17 mouse cellular contexts compared by ENCODE assay signal in the genomic region with DNA sequence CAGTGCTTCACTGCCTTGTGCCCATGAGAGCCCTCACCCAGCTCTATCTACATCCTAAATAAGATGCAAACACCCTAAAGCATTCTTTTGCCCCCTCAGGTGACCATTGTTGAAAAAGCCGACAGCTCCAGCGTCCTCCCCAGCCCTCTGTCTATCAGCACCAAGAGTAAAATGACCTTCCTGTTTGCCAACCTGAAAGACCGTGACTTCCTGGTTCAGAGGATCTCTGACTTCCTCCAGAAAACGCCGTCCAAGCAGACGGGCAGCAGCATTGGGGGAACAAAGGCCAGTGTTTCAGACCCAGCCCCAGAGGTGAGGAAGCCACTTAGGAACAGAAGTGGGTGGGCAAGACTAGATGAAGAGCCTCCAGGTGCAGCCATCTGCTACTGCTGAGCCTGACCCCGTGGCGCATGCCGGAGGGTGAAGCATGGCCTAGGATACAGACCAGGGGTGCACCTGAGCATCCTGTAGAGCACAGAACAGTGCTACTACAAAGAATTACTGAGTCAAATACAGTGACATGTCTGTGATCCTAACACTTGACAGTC.
"Had no signal": no experiment of that assay in that cellular context is flagged by ENCODE, and none has a peak within 500 bp of the region (broad histone marks: within the 10 kb centered on the region; RNA-seq: fewer than 3 reads in every experiment).

No protein-coding gene starts in this region.

- DNase-seq: kidney, adult 11 months; kidney, adult 2 months; kidney, adult 9 months; kidney, postnatal 14 days; kidney, postnatal 36 days; left cerebral cortex, postnatal 4 days; liver, embryonic 13.5 days had no signal

- H3K4me1 ChIP-seq: hindbrain, embryonic 15.5 days; limb, embryonic 13.5 days; limb, embryonic 15.5 days had no signal

- H3K4me2 ChIP-seq: heart, embryonic 12.5 days; hindbrain, embryonic 13.5 days; hindbrain, embryonic 15.5 days; kidney, embryonic 15.5 days; limb, embryonic 13.5 days; limb, embryonic 15.5 days; liver, embryonic 13.5 days had no signal

- H3K9me3 ChIP-seq: heart, embryonic 10.5 days; heart, embryonic 12.5 days; hindbrain, embryonic 13.5 days; hindbrain, embryonic 15.5 days; kidney, embryonic 15.5 days; limb, embryonic 13.5 days; limb, embryonic 15.5 days; liver, embryonic 13.5 days had no signal

- H3K4me3 ChIP-seq: heart, embryonic 10.5 days; heart, embryonic 12.5 days; hindbrain, embryonic 13.5 days; hindbrain, embryonic 15.5 days; kidney, embryonic 15.5 days; limb, embryonic 13.5 days; limb, embryonic 15.5 days; liver, embryonic 13.5 days had no signal

- H3K9ac ChIP-seq: heart, embryonic 12.5 days; hindbrain, embryonic 13.5 days; hindbrain, embryonic 15.5 days; kidney, embryonic 15.5 days; limb, embryonic 13.5 days; limb, embryonic 15.5 days; liver, embryonic 13.5 days had no signal

- ATAC-seq: hindbrain, postnatal 0 days; intestine, embryonic 16.5 days had no signal

- H3K27ac ChIP-seq: heart, embryonic 10.5 days; hindbrain, embryonic 13.5 days; hindbrain, embryonic 15.5 days; hindbrain, postnatal 0 days; kidney, embryonic 15.5 days; kidney, postnatal 0 days; limb, embryonic 13.5 days; limb, embryonic 15.5 days; liver, embryonic 13.5 days had no signal

- H3K27me3 ChIP-seq: heart, embryonic 12.5 days; hindbrain, embryonic 13.5 days; hindbrain, embryonic 15.5 days; kidney, embryonic 15.5 days; limb, embryonic 13.5 days; limb, embryonic 15.5 days; liver, embryonic 13.5 days had no signal
